Mouse (Mus musculus) liver, embryonic 14.5 days (tissue): ENCODE measurements at regions not wholly inside any gene's neighbourhood (a gene's known extent, or its start where the extent isn't known, plus 50 kb on each side); places are given as distances from the start of the nearest gene placed in this dataset.

Experiments
- CTCF ChIP-seq: IDR thresholded peaks from 2 replicates; pipeline ENCODE4 v1.5.1; 2016; ENCODE audit warnings: antibody characterized with exemption, low read depth, control low read depth
- EP300 ChIP-seq: IDR thresholded peaks from 2 replicates; pipeline ENCODE4 v1.6.1; 2016; ENCODE audit warnings: antibody characterized with exemption, low read depth

GRCm38 (mm10) chr3:6100863-6101262, 350.3 kb downstream of the Gm8797 start:
- no peak for TF ChIP-seq CTCF
- no peak for TF ChIP-seq EP300
